Mouse (Mus musculus) brain, embryonic 14.5 days (tissue): Measurements from ENCODE around the gene Pkdcc.

ENCODE experiments used
- CTCF ChIP-seq: fragments of 200-500 bp; IDR thresholded peaks from 2 replicates; pipeline ENCODE4 v1.5.1; 2012; ENCODE audit warnings: inconsistent platforms, mild to moderate bottlenecking, moderate library complexity, borderline replicate concordance; ENCODE audit not compliant: insufficient read depth, insufficient read length; ENCODE audit errors: extremely low read depth
- POLR2A ChIP-seq: fragments of 200-500 bp; IDR thresholded peaks from 2 replicates; pipeline ENCODE4 v1.6.1; 2012; ENCODE audit warnings: mild to moderate bottlenecking, inconsistent platforms, borderline replicate concordance; ENCODE audit not compliant: poor library complexity, insufficient read depth, insufficient read length, severe bottlenecking; ENCODE audit errors: extremely low read depth

DNA sequence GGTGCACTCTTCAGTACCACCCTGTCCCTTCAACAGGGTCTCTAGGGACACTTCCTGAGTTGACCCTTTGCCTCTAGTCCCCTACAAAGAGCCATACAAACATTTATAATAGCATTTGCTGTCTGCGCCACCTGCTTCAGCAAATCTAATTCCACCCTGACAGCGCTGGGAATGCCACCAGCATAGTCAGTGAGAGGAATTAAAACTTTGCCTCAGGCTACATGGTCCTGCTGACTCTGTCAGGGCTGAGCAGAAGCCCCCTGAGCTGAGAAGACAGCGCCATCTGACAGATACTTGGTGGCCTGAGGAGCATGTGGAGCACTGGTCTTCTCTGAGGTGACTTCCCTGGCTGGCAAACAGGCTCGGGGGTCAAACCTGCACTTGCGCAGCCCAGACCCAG lies 14.6 kb upstream of the Pkdcc start:
- TF ChIP-seq CTCF = no peak
- TF ChIP-seq POLR2A = no peak
